Mouse (Mus musculus) adrenal gland, postnatal 25 days (tissue): ENCODE results near the gene S1pr3. TPM values are rescaled to one million over a fixed set of nuclear protein-coding genes. Genes with fewer than 3 reads are reported as not detected.

Source experiments
- DNase-seq: peaks from one replicate; pipeline ENCODE4 v3.0.0; 2021; ENCODE audit warnings: mixed read lengths
- long read RNA-seq: library from polyadenylated mRNA; stranded (forward); transcript quantifications from one replicate; pipeline ENCODE4 v2.0.0, GENCODE M21; 2021
- total RNA-seq: library from RNA; stranded (reverse); gene quantifications from 2 replicates; pipeline ENCODE4 v1.2.3, GENCODE M21; 2021

The S1pr3 gene
- 12.2 and 16.1 TPM in 2 replicates for total RNA-seq
- long read RNA-seq, full-length matches to known transcripts, result 11 of 21 reads
- long read RNA-seq, partial matches to known transcripts, result 0 of 21 reads
- long read RNA-seq, other reads (novel, unspliced or antisense), result 10 of 21 reads

DNA sequence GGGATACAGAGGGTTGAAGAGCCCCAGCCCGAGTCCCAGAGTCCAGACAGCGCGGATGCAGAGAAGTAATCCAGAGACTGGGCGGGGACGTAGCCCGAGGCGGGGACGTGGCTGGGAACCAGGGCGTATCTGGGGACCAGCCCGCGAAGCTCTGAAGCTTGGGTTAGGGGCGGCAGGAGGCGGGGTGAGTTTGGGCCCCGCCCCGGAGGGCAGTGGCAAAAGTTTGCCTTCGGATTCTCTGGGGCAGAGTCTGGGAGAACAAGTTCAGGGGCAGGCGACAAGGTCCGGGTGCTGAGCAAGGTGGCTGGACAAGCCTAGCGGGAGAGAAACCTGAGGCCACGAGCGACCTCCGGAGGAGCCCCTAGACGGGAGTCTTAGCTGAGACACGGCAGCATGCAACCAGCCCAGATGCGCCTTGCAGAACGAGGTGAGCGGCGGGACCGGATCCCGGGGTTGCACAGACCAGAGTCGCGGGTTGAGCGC is at the start of gene S1pr3:
Gene S1pr3, plus strand, starts transcription at position 121 of the 483 bp plus-strand sequence.
- peak; percentile 44 for DNase-seq

DNA sequence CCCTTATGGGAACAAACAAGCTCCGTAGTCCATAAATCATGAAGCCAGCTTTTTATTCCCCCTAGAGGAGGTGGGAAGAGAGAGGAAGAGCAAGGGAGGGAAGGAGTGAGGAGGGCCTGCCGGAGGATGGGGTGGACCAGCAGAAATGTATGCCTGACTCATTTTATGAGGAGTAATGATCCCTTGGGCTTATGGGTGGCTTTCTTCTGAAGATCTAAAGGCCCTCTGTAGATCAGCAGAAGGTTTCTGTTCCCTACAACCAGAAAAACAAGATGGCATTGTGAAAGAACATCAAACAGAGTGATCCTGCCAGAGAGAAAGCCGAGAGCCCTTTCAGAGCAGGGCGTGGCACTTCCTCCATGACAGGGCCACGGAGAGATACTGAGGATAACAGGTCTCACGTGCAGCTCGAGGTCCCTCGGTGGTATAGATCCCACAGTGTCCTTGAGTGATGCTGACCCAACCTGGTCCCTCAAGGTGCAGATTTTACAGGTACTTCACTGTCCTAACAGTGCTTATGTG is 47.9 kb upstream of the S1pr3 start:
- no peak for DNase-seq

DNA sequence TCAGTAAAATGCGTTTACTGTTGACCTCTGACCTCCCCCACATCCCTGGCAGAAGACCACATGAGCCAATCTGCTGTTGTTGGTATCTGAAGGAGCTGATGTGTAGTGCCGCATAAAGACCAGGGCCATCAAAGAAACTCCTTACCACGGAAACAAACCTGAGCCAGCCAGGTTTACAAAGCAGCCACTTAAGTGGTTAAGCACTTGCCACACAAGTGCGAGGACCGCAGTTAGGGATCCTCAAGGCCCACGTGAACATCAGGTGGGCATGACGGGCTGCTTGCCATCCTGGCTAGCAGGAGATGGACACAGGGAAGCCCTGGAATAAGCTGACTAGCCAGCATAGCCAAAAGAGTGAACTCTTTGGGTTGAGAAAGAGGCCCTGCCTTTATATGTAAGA is 45.0 kb upstream of the S1pr3 start:
- no peak for DNase-seq

DNA sequence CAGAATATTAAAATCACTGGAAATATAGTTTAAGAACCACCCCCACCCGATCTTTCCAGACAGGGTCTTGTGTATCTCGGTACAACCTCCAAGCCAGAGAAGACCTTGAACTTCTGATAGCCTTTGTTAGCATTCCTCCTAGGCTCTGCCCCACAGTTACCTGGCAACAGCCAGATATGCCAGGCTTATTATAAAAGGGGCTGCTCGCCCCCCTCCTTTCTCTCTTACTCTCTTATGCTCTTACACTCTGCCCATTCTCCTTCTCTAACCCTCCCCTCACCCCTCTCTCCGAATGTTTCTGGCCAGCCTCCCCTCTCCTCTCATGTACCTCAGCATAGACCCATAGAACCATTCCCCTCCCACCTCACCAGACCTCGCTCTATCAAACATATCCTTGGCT is 44.5 kb upstream of the S1pr3 start:
- DNase-seq, result no peak

DNA sequence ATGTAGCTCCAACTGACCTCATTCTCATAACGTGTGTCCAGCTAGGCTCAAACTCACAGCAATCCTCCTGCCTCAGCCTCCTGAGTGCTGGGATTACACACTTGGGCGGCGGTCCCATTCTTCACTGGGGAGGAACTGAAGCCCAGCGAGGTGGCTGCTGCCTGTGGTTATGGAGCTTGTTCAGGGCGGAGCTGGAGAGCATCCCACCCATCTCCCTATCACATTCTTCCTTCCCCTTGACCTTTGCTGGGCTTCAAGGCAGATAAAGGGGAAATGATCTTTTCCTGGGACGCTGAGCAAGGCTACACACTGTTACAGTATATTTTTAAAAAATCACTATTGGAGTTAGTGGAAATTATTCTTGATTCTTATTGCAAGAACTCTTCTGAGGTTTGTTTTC is 43.2 kb upstream of the S1pr3 start:
- DNase-seq, result no peak

DNA sequence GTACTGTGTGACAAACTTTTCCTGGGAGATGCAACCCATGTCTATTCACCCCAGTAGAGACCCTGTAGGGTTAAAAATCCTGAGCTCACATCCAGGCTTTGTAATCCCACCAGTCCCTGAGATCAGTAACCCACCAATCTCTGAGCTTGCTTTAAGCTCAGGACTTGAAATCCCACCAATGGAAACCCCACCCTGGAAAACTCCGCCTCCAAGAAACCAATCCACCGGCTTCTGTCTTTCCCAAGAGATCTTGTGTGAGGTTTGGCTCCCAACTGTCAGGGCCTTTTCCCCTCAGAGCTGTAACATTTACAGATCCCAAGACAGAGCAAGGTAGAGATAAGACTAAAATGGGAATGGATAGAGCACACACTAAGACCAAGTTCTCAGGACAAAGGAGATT is 40.1 kb upstream of the S1pr3 start:
- DNase-seq, result no peak

DNA sequence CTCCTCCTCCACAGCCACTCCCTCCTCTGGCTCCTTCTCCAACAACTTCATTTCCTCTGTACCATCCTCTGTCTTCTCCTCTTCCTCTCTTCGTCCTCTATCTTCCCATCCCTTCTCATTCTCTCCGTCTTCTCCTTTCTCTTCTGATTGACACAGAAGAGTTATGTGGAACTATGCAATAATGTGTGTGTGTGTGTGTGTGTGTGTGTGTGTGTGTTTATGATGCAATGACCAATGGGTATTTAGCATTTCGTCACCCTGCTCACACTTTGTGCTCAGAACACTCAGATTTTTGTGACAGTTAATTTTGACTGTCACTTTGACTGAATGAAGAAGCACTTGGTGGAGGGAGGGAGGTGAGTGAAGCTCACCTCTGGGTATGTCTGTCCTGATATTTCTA is 39.1 kb upstream of the S1pr3 start:
- DNase-seq, result no peak

DNA sequence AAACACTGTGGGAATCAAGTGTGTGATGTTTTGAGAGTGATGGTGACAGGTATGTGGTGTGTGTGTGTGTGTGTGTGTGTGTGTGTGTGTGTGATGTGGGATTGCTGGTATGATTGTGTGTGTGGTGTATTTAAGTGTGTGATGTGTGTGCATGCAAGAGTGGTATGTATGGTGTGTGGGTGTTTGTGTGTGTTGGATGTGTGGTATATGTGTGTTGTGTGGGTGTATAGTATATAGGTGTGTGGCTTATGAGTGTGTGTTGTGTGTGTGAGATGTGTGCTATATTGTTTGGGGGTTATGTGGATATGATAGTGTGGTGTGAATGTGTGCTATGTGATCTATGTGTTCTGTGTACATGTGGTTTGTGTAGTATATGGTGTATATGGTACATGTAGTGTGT is 35.4 kb upstream of the S1pr3 start:
- no peak for DNase-seq

DNA sequence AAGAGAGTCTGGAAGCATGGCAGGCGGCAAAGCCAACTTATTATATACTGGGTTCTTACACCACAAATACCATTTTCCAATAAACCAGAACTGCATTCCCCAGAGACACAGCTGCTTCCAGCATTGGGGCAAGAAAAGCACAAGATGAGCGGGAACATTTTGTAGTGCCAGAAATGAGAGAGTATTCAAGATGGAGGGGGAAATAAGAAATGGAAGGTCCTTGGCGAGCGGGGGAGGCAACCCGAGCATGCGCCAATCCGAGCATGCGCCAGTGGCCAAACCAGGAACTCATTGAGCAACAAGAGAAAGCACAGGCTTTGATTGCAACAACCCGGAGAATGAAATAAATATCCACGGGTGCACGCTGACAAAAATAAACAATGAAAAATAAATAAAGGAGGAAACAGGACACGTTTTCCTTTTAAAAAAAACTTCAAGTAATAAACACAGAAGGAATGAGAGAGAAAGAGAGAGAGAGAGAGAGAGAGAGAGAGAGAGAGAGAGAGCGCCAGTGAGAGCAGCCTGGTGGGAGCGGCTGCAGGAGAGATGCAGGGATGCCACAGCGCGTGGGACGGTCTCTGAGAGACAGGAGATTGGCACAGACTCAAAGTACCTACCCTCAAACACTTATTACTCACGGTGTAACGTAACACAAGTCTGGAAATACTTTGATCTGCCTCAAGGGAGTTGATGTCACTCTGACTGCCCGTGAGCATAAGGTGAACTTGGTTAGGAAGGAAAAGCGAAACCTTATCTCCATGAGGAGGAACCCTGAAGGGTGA is 34.2 kb upstream of the S1pr3 start:
- DNase-seq, result peak; percentile 17

DNA sequence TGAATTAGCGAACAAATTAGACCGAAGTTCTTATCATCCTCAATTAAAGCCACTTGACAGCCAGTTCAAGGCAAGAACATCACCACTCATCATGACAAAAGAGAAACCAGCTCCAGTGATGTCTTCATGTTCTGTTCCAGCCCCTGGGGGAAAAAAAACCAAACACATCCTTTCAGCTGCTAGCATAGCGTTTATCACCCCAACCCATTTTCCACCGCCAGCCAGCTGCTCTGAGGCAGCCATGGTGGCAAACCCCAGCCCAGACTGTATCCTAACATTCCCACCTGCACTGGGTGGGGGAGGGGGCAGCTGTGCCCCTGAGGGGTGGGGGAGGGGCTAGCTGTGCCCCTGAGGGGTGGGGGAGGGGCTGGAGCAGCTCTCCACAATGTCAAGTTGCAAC is 30.3 kb upstream of the S1pr3 start:
- no peak for DNase-seq

DNA sequence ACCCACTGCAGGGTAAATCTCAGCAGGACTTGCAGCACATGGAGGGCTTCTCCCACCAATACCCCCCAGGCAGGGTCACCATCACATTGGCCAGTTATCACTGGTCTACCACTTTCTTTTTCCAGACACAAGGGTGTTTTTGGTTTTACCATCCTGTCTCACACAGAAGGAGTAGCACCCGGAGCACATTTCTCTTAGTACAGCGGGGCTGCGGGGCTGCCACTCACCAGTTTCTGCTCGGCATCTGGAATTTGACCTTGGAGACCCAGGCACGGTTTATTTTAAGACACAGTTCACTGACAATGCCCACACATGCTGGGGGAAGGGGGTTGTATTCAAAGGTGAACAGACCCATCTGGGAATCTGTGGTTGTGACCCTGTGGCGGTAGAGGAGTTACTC is 28.8 kb upstream of the S1pr3 start:
- no peak for DNase-seq

DNA sequence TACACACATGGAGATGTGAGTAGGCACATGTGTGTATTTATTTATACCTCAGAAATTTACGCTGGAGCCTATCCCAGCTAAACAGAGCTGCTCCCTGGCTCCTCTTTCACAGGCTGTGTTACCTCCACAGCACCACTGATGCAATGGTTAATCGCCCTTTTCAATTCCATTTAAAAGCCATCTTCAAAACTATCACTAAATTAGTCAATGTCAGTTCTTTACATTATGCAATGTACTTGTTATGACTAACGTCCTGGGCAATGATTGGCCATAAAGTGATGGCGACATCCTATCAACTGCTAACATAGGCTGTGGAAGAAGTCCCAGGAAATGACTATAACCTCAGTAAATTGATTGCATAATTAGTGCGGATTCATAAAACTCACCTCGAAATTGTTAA is 26.9 kb upstream of the S1pr3 start:
- DNase-seq, result no peak

DNA sequence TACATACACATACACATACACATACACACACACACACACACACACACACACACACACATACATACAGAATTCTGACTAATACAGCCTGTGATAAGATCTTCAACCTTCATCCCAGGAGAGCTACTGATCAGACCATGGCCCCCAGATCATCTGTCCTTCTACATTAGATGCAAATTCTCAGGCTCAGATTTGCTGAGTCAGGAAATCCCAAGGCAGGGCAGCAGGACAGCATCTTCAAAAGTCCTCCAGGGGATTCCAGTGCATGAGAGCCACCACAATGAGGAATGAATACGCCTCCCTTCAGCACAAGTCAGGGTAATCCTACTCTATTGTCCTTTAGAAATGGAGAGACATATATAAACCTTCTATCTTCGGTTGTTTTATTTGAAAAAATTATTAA is 23.5 kb upstream of the S1pr3 start:
- no peak for DNase-seq

DNA sequence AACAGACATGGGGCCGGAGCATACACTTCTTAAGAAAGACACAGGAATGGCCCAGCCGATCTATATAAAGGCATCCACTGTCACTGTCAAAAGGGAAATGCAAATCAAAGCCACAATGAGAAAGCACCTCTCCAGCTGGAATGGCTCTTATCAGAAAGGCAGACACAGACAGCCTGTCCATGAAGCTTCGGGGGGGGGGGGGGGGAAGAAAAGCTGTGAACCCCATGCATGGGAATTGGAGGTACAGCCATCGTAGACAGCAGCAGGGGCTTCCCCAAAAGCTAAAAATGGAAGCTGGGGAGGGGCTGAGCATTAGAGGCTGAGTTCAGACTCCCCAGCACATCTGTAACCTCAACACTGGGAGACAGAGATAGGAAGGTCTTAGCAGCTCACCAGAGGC is 20.5 kb upstream of the S1pr3 start:
- no peak for DNase-seq

DNA sequence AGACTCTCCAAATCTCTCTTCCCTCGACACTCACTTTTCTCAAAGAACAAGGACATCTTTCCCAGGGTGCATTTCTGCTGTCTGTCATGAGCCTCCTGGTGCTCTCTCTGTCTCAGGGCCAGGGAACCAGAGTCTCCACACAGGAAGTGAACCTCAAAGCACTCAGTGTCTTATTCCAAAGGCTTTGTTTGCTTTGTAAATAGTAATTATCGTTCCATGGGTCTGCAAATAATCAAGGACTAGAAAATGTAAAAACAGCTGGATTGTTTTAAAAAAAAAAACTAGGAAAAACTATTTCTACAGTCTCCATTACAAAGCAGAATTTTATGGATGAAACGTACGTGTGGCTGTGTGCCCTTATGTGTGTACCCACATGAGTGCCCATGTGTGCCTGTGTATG is 18.0 kb upstream of the S1pr3 start:
- no peak for DNase-seq

DNA sequence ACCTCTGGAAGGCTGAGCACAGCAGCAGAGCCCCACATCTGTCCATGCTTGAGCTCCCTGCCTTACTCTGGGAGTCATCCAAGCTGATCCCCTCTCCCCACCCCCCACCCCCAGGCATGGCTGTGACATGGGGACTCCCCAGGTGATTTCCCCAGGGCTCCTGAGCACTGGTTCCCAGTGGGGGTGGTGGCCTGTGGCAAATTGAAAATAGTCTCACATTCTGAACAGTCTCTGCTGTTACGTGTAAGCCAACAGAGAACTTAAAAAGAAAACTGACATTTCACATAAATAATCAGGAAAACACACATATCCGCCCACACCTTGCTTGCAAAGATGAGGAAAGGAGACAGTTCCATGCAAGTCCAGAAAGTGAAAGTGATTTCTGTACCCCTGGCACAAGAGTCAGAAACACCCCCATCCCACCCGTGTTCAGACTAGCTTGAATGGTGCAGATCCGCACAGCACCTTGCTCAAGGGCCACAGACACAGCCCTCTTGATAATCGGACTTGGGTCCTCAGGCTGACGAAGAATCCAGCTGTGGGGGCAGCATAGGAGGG is 17.0 kb upstream of the S1pr3 start:
- DNase-seq, result no peak

DNA sequence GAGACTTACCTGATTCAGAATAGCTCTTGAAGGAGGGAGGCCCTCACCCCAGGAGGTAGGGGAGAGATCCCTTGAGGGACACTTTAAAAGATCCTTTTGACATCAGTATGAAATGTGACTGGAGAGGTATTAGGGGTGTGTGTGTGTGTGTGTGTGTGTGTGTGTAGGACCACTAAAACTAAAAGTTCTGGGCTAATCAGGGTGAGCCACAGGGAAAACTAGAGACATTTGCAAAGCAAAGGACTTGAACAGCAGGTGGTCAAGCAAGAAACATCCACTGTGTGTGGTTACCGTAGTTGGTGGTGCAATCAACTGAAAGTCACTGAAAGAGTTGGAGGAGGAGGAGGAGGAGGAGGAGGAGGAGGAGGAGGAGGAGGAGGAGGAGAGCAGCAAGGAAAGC is 16.2 kb upstream of the S1pr3 start:
- no peak for DNase-seq

DNA sequence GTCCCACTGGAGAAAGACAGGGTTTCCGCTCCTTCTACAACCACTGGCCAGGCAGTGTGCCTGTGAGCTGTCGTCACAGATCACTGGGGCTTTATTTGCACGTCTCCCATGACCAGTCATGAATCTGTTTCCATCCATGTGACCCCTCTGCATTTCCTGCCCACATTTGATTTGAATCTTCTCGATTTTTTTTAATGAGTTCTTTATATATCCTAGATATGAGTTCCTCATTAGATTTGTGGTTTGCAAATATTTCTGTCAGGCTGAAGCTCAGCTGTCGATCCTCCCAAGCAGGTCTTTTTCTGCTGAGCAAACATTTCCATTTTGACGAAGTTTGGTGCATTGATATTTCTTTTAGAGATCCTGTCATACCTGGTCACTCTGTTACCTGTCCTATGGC is 10.6 kb upstream of the S1pr3 start:
- DNase-seq, result no peak

DNA sequence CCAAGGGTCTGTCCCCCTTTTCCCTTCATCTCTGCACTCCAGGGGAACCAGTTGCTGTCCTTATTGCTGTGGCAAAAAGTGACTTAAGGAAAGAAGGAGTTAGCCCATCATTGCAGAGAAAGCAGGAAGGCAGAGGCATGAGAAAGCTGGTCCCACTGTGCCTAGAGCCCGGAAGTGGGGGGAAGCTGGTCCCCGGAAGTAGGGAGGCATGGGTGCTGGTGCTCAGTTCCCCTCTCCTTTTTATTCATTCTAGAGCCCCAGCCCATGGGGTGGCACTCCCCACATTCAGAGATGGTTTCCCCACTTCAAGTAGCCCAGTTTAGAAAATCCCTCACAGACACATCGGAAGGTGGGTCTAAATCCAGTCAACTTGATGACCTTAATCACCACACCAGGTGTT is 8.9 kb upstream of the S1pr3 start:
- no peak for DNase-seq

DNA sequence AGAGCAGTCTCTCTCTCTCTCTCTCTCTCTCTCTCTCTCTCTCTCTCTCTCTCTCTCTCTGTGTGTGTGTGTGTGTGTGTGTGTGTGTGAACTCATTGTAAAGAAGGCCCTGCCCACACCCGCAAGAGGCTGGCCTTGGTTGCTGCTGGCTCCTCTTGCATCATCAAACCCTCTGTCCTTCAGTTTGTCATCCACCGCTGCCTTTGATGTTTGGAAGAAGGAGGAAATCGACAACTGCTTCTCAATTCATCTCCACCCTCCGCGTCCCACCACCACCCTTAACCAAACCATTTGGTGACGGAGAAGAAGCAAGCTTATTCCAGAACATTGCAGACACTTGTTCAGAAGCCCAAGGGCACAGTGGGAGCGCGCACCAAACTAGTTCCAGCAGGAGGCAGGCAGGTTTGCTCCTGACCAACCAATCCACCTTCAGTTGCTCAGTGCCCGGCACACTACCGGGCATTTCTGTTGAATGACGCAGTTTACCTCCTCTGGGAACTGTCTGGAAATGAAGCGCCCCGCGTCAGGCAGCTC is 8.2 kb upstream of the S1pr3 start:
- peak; percentile 50 for DNase-seq

DNA sequence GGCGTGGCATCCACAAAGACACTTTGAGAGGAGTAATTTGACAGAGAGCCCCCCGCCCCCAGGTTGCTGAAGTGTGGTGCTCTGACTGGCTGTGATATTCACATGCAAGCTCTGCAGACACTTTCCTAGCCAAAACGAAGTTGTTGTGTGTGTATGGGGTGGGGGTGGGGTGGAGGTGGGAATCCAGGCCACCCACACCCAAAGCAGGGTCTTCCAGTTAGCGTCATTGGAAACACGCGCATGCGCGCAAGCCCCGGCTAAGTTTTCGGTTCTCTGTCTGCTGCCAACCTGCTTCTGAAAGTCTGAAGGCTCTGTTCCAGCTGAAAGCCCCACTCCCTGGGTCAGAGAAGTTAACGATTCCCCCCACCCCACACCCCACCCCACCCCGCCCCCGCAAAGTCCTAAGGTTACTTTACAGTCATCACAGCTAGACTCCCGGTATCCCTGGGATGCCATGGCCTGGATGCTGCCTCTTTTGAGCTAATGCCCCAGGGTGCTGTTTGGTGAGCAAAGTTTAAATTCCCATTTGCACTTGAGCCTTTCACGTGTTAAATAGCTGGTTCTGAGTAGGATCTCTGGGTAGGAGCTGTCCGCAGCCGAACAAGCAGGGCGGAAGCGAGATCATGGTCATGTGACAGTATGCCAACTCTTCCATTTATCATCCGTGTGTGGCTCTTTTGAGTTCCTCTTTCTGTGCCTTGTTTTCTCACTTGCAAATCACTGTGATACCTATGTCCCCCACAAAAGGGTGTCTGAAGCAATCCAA is 7.5 kb upstream of the S1pr3 start:
- DNase-seq, result peak; percentile 48

DNA sequence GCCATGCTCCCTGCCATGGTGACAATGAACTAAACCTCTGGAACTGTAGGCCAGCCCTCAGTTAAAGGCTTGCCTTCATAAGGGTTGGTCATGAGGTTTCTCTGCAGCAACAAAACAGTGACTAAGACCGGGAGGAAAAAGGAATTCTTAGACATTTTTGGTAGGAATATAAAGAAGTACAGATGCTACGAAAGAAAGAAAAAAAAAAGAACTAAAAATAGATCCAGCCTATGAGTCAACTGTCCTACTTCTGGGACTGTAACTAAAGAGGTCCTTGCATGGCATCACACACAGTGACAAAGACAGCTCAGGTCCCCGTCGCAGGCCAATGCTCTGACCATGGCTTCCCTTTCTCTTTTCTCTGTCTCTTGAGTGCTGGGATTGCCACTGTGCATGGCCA is 3.9 kb upstream of the S1pr3 start:
- no peak for DNase-seq
